Mouse (Mus musculus): ENCODE results near the gene Ccer2. TPM values are rescaled to one million over a fixed set of nuclear protein-coding genes. Genes with fewer than 3 reads are reported as not detected.

Gene Ccer2
- total and polyA plus RNA-seq, 3 experiments = 0.11 TPM; not detected in 2

- TF ChIP-seq MYC (IDR thresholded peaks at IDR 0.05; ENCODE audit: low read depth, low read length) = no peak
- TF ChIP-seq MEF2A (IDR thresholded peaks at IDR 0.05; ENCODE audit: extremely low read depth, insufficient replicate concordance, low read depth, low read length, poor library complexity, severe bottlenecking) = no peak
- TF ChIP-seq TCF12 (IDR thresholded peaks at IDR 0.05; ENCODE audit: low read depth, low read length) = no peak
- TF ChIP-seq MXI1 (IDR thresholded peaks at IDR 0.05; ENCODE audit: low read depth, low read length) = no peak
- no peak for TF ChIP-seq SMC3 (IDR thresholded peaks at IDR 0.05; ENCODE audit: low read depth, low read length)
- no peak for TF ChIP-seq ZKSCAN1 (IDR thresholded peaks at IDR 0.05; ENCODE audit: low read depth, low read length)
- no peak for TF ChIP-seq CHD1 (IDR thresholded peaks at IDR 0.05; ENCODE audit: low read depth, low read length)
- no peak for TF ChIP-seq EP300 (IDR thresholded peaks at IDR 0.05; ENCODE audit: low read depth in 1 of 2, low read length in 2 of 2)
- TF ChIP-seq GATA1 (IDR thresholded peaks at IDR 0.05; ENCODE audit: low read depth, low read length) = no peak
- TF ChIP-seq TAL1 (IDR thresholded peaks at IDR 0.05; ENCODE audit: low read length) = no peak
- TF ChIP-seq TBP (IDR thresholded peaks at IDR 0.05; ENCODE audit: low read depth, low read length) = no peak
- no peak for TF ChIP-seq USF2 (IDR thresholded peaks at IDR 0.05; ENCODE audit: borderline replicate concordance in 1 of 2, insufficient read depth in 1 of 2, low read depth in 1 of 2, low read length in 2 of 2)
- no peak for TF ChIP-seq CHD2 (IDR thresholded peaks at IDR 0.05; ENCODE audit: low read length)
- TF ChIP-seq ELF1 (IDR thresholded peaks at IDR 0.05; ENCODE audit: low read depth, low read length) = no peak
- TF ChIP-seq NELFE (IDR thresholded peaks at IDR 0.05; ENCODE audit: low read depth, low read length) = no peak
- Histone ChIP-seq H3K36me3 (ENCODE audit: control insufficient read depth in 1 of 2, insufficient read depth in 2 of 2, low read length in 2 of 2) (no peaks in the 10 kb centered on the region), H3K79me2 (ENCODE audit: control insufficient read depth, insufficient read depth, low read length, poor library complexity) (no peaks in the 10 kb centered on the region), H3K27me3 (ENCODE audit: control insufficient read depth in 1 of 2, insufficient read depth in 2 of 2, low read length in 2 of 2) (no peaks in the 10 kb centered on the region; a peak in 1 of 4 replicates), H3K9me3 (replicated peaks; ENCODE audit: insufficient read depth, low read length) (no peaks in the 10 kb centered on the region), H3K9ac (ENCODE audit: control insufficient read depth, low read depth, low read length, poor library complexity, severe bottlenecking) (no peak overlapping the region), H3K4me3 (ENCODE audit: control insufficient read depth in 1 of 2, insufficient read depth in 1 of 2, low read depth in 2 of 2, low read length in 2 of 2) (no peak overlapping the region), H3K27ac (ENCODE audit: control insufficient read depth, low read depth, low read length) (no peak overlapping the region), H3K4me1 (ENCODE audit: control insufficient read depth in 1 of 2, insufficient read depth in 2 of 2, low read length in 2 of 2) (no peaks in the 10 kb centered on the region)
- no peak for DNase-seq (ENCODE audit: low read depth, low spot score)
Measured at GRCm38 (mm10) chr7:28717726-28718125, 38.2 kb upstream of the Ccer2 start.

GRCm38 (mm10) chr7:28719159-28719558 lies 36.8 kb upstream of the Ccer2 start:
- no peaks in the 10 kb centered on the region; a peak in 1 of 4 replicates for H3K27me3 ChIP-seq (ENCODE audit: control insufficient read depth in 1 of 2, insufficient read depth in 2 of 2, low read length in 2 of 2)
- no peak overlapping the region for H3K4me3 ChIP-seq (ENCODE audit: control insufficient read depth in 1 of 2, insufficient read depth in 1 of 2, low read depth in 2 of 2, low read length in 2 of 2)
- H3K9me3 ChIP-seq (replicated peaks; ENCODE audit: insufficient read depth, low read length) = no peaks in the 10 kb centered on the region
- no peaks in the 10 kb centered on the region for H3K79me2 ChIP-seq (ENCODE audit: control insufficient read depth, insufficient read depth, low read length, poor library complexity)
- no peak overlapping the region for H3K9ac ChIP-seq (ENCODE audit: control insufficient read depth, low read depth, low read length, poor library complexity, severe bottlenecking)
- no peaks in the 10 kb centered on the region for H3K36me3 ChIP-seq (ENCODE audit: control insufficient read depth in 1 of 2, insufficient read depth in 2 of 2, low read length in 2 of 2)
- no peak overlapping the region for H3K27ac ChIP-seq (ENCODE audit: control insufficient read depth, low read depth, low read length)
- DNase-seq (ENCODE audit: low read depth, low spot score) = no peak
- TF ChIP-seq SMC3 (IDR thresholded peaks at IDR 0.05; ENCODE audit: low read depth, low read length) (no peak), ZC3H11A (IDR thresholded peaks at IDR 0.05; ENCODE audit: low read depth, low read length) (no peak), BHLHE40 (IDR thresholded peaks at IDR 0.05; ENCODE audit: borderline replicate concordance, low read depth, low read length) (no peak), UBTF (IDR thresholded peaks at IDR 0.05; ENCODE audit: borderline replicate concordance, insufficient read depth, low read depth, low read length) (no peak), HCFC1 (IDR thresholded peaks at IDR 0.05; ENCODE audit: low read depth, low read length) (no peak), MAFK (IDR thresholded peaks at IDR 0.05; ENCODE audit: borderline replicate concordance, low read depth, low read length) (no peak), CHD1 (IDR thresholded peaks at IDR 0.05; ENCODE audit: low read depth, low read length) (no peak)
- H3K4me1 ChIP-seq (ENCODE audit: control insufficient read depth in 1 of 2, insufficient read depth in 2 of 2, low read length in 2 of 2) = no peaks in the 10 kb centered on the region

All from MEL (cell line).